Mouse (Mus musculus) stomach, embryonic 16.5 days (tissue): ENCODE measurements at regions not wholly inside any gene's neighbourhood (a gene's known extent, or its start where the extent isn't known, plus 50 kb on each side); places are given as distances from the start of the nearest gene placed in this dataset.

ENCODE experiments used
- ATAC-seq: fragments of 200-750 bp; cut with Nextera tagmentation; 2 replicates; pipeline ENCODE4 v1.8.0; 2017; ENCODE audit warnings: moderate number of reproducible peaks, moderate TSS enrichment; ENCODE audit not compliant: insufficient read depth, low FRiP score
- H3K27ac ChIP-seq: fragments of 300-500 bp; sonication (generic); 2 replicates; pipeline ENCODE4 v1.5.1; 2014; ENCODE audit warnings: low read length
- H3K27me3 ChIP-seq: fragments of 300-500 bp; sonication (generic); 2 replicates; pipeline ENCODE4 v1.6.1; 2014; ENCODE audit warnings: low read length, control low read depth, mixed read lengths; ENCODE audit not compliant: control insufficient read depth, insufficient read depth
- H3K36me3 ChIP-seq: fragments of 300-500 bp; sonication (generic); 2 replicates; pipeline ENCODE4 v1.6.1; 2014; ENCODE audit warnings: low read length; ENCODE audit not compliant: control insufficient read depth, insufficient read depth
- H3K4me1 ChIP-seq: fragments of 300-500 bp; sonication (generic); 2 replicates; pipeline ENCODE4 v1.6.1; 2014; ENCODE audit warnings: low read length, control low read depth, mixed read lengths; ENCODE audit not compliant: control insufficient read depth, insufficient read depth
- H3K4me2 ChIP-seq: fragments of 300-500 bp; sonication (generic); 2 replicates; pipeline ENCODE4 v1.6.1; 2014; ENCODE audit warnings: low read depth, low read length, mixed read lengths
- H3K4me3 ChIP-seq: fragments of 300-500 bp; sonication (generic); replicated peaks from 2 replicates; pipeline ENCODE4 v1.5.1; 2014; ENCODE audit warnings: mild to moderate bottlenecking, low read length
- H3K9ac ChIP-seq: fragments of 300-500 bp; sonication (generic); 2 replicates; pipeline ENCODE4 v1.6.1; 2014; ENCODE audit warnings: low read length
- H3K9me3 ChIP-seq: fragments of 300-500 bp; sonication (generic); replicated peaks from 2 replicates; pipeline ENCODE4 v1.6.1; 2016; ENCODE audit warnings: low read length, control low read depth; ENCODE audit not compliant: control insufficient read depth
- WGBS: fragments of 180-500 bp; shearing (Covaris S2); extraction: QIAGEN DNeasy Blood & Tissue Kit; methylation state at CpG from one replicate; pipeline ENCODE4 v1.1.7; 2014; 5-methylcytosine and 5-hydroxymethylcytosine counted together

GRCm38 (mm10) chr10:20818548-20818947 lies 93.7 kb upstream of the Pde7b start:
- H3K27ac ChIP-seq, result no peak overlapping the region
- 58% methylated on average over 4 of the region's 4 CpGs for WGBS
- no peaks in the 10 kb centered on the region for H3K27me3 ChIP-seq
- H3K36me3 ChIP-seq, result no peaks in the 10 kb centered on the region
- no peaks in the 10 kb centered on the region for H3K9me3 ChIP-seq
- ATAC-seq, result no peak
- no peak overlapping the region for H3K4me3 ChIP-seq
- no peak overlapping the region for H3K9ac ChIP-seq
- H3K4me2 ChIP-seq, result no peak overlapping the region
- no peaks in the 10 kb centered on the region for H3K4me1 ChIP-seq

DNA sequence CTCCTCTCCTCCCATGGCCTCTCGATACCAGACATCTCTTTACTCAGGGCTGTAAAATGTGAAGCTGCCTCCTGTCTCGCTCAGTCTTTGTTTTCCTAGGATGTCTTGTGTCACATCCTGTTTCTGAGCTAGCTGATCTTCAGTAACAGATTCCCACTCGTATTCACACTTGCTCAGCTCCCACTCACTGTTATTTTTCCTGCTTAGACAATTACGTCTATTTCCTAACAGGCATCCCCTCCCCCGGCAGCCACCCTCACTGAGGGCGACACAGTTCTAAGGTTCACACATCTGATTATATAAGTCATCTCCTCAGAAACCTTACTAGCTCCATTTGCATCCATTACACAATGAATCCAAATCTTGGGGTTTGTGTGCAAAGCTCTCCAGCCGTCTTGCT lies 74.9 kb upstream of the Pde7b start:
- Histone ChIP-seq H3K4me2 (no peak overlapping the region), H3K4me3 (no peak overlapping the region), H3K36me3 (no peaks in the 10 kb centered on the region), H3K27me3 (no peaks in the 10 kb centered on the region), H3K4me1 (no peaks in the 10 kb centered on the region), H3K9me3 (no peaks in the 10 kb centered on the region), H3K27ac (no peak overlapping the region), H3K9ac (no peak overlapping the region)
- 59% methylated on average over 7 of the region's 7 CpGs for whole genome bisulfite sequencing
- no peak for ATAC-seq

- Histone ChIP-seq H3K9me3 (no peaks in the 10 kb centered on the region), H3K4me3 (no peak overlapping the region), H3K36me3 (no peaks in the 10 kb centered on the region), H3K4me1 (no peaks in the 10 kb centered on the region), H3K9ac (no peak overlapping the region), H3K27ac (no peak overlapping the region), H3K4me2 (no peak overlapping the region), H3K27me3 (no peaks in the 10 kb centered on the region)
- ATAC-seq, result no peak
- WGBS, result 83% methylated on average over 2 of the region's 2 CpGs
Observed at GRCm38 (mm10) chr10:20798400-20798799, 73.5 kb upstream of the Pde7b start.

DNA sequence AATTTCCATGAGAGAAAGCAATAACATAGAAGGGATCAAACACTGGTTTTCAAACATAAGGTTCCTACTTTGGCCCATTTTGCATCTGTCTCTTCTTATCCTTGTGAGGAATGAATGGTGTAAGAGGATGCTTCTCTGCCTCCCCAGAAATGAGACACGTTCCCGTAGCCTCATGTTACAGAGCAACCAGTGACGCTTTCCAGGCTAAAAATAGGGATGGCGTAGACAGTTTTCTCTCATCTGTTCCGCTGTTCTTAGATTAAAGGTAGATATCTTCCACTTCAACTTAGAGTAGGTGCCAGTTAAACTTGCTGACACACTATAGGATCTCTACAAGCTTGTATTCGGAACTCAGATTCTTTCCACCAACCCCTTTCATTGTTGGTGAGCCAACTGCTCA lies 69.1 kb upstream of the Pde7b start:
- Histone ChIP-seq H3K27me3 (no peaks in the 10 kb centered on the region), H3K27ac (no peak overlapping the region), H3K4me1 (no peaks in the 10 kb centered on the region), H3K36me3 (no peaks in the 10 kb centered on the region), H3K4me3 (no peak overlapping the region), H3K9me3 (no peaks in the 10 kb centered on the region), H3K9ac (no peak overlapping the region), H3K4me2 (no peak overlapping the region)
- 76% methylated on average over 6 of the region's 6 CpGs for WGBS
- ATAC-seq, result no peak

GRCm38 (mm10) chr10:20780946-20781345 lies 56.1 kb upstream of the Pde7b start:
- H3K4me1 ChIP-seq, result no peaks in the 10 kb centered on the region
- WGBS, result 88% methylated on average over 1 of the region's 1 CpGs
- H3K9ac ChIP-seq, result no peak overlapping the region
- ATAC-seq, result no peak
- H3K4me2 ChIP-seq, result no peak overlapping the region
- no peak overlapping the region for H3K4me3 ChIP-seq
- no peaks in the 10 kb centered on the region for H3K9me3 ChIP-seq
- H3K27me3 ChIP-seq, result no peaks in the 10 kb centered on the region
- H3K27ac ChIP-seq, result no peak overlapping the region
- no peaks in the 10 kb centered on the region for H3K36me3 ChIP-seq

DNA sequence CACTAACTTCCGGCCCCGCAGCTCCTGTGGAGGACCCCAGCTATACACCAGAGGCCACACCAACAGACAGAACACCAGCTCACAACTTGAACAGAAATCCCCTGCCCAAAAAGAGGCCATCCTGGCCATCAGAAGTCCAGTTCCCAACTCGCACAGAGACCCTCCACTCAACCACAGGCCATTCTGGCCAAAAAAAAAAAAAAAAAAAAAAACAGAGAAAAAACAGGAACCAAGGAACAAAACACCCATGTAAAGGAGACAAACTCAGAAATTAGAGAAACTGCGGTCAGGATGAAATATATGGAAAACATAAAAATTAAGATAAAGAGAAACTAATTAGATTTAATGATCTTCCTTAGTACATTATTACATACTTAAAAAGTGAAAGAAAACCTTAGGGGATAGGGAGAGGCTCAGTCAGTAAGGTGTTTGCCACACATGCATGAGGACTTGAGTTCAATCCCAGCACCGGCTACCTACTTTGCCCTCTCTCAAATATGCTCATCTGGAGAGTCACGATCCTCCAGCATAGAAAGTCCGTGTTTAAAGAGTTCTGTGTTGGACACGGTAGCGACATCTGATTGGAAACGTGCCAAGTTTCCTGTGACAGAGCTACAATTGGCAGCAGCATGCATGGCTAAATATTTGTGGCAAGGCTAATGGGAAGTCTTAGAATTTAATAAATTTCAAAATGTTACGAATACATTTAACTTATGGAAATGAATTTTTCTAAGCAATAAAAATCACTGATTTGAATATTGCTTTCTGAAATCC lies 51.9 kb upstream of the Pde7b start:
- no peaks in the 10 kb centered on the region for H3K4me1 ChIP-seq
- H3K36me3 ChIP-seq, result no peaks in the 10 kb centered on the region
- H3K27ac ChIP-seq, result no peak overlapping the region
- no peaks in the 10 kb centered on the region for H3K27me3 ChIP-seq
- WGBS, result 62% methylated on average over 11 of the region's 11 CpGs
- no peak for ATAC-seq
- no peak overlapping the region for H3K9ac ChIP-seq
- H3K9me3 ChIP-seq, result no peaks in the 10 kb centered on the region
- H3K4me3 ChIP-seq, result no peak overlapping the region
- H3K4me2 ChIP-seq, result no peak overlapping the region

GRCm38 (mm10) chr10:20775731-20776429 lies 51.0 kb upstream of the Pde7b start:
- Histone ChIP-seq H3K9me3 (no peaks in the 10 kb centered on the region), H3K36me3 (no peaks in the 10 kb centered on the region), H3K4me1 (no peaks in the 10 kb centered on the region), H3K27ac (no peak overlapping the region), H3K27me3 (no peaks in the 10 kb centered on the region), H3K4me2 (no peak overlapping the region), H3K4me3 (no peak overlapping the region), H3K9ac (no peak overlapping the region)
- 89% methylated on average over 3 of the region's 3 CpGs for WGBS
- no peak for ATAC-seq
